In genomic region chr4:155184248-155185070, GRCm38 (mm10) we compare ENCODE assay signal across 13 mouse cellular contexts. TPM values are rescaled to one million over a fixed set of nuclear protein-coding genes. Genes with fewer than 3 reads are reported as not detected.
DNase-seq lines count a peak whose midpoint lies in the region; ATAC-seq and TF ChIP-seq lines count a peak whose summit lies in the region.
"Had no signal": no experiment of that assay in that cellular context is flagged by ENCODE, and none has a peak within 500 bp of the region (broad histone marks: within the 10 kb centered on the region; RNA-seq: fewer than 3 reads in every experiment).

No protein-coding gene starts in this region.

- H3K4me3 ChIP-seq in gastrocnemius, adult 2 months = no peak overlapping the region
- no peak overlapping the region for H3K4me3 ChIP-seq in hindbrain, postnatal 0 days (ENCODE audit: low read length)
- no peak overlapping the region for H3K4me3 ChIP-seq in hindbrain, embryonic 12.5 days
- H3K4me3 ChIP-seq in midbrain, embryonic 13.5 days (replicated peaks) = no peak overlapping the region
- H3K4me3 ChIP-seq in midbrain, embryonic 16.5 days (ENCODE audit: low read depth, low read length) = no peak overlapping the region
- H3K4me3 ChIP-seq in stomach, embryonic 16.5 days (replicated peaks; ENCODE audit: low read length) = no peak overlapping the region
- H3K4me3 ChIP-seq in forebrain, postnatal 0 days (ENCODE audit: low read depth, low read length) = no peak overlapping the region

- no peaks in the 10 kb centered on the region for H3K27me3 ChIP-seq in hindbrain, postnatal 0 days (ENCODE audit: insufficient read depth, low read length)
- H3K27me3 ChIP-seq in hindbrain, embryonic 12.5 days = no peaks in the 10 kb centered on the region
- no peaks in the 10 kb centered on the region for H3K27me3 ChIP-seq in midbrain, embryonic 13.5 days
- no peaks in the 10 kb centered on the region for H3K27me3 ChIP-seq in midbrain, embryonic 16.5 days (ENCODE audit: control insufficient read depth, insufficient read depth, low read depth, low read length)
- H3K27me3 ChIP-seq in stomach, embryonic 16.5 days (ENCODE audit: control insufficient read depth, insufficient read depth, low read length) = no peaks in the 10 kb centered on the region
- H3K27me3 ChIP-seq in forebrain, postnatal 0 days (ENCODE audit: insufficient read depth, low read length) = no peaks in the 10 kb centered on the region

- peaks cover 31% of the 10 kb centered on the region for H3K4me1 ChIP-seq in hindbrain, postnatal 0 days (ENCODE audit: insufficient read depth, low read length)
- H3K4me1 ChIP-seq in hindbrain, embryonic 12.5 days = peaks cover 52% of the 10 kb centered on the region
- H3K4me1 ChIP-seq in midbrain, embryonic 13.5 days (replicated peaks) = peaks cover 56% of the 10 kb centered on the region
- H3K4me1 ChIP-seq in midbrain, embryonic 16.5 days (ENCODE audit: control insufficient read depth, insufficient read depth, low read length) = peaks cover 29% of the 10 kb centered on the region
- H3K4me1 ChIP-seq in stomach, embryonic 16.5 days (ENCODE audit: control insufficient read depth, insufficient read depth, low read length) = peaks cover 63% of the 10 kb centered on the region
- no peaks in the 10 kb centered on the region for H3K4me1 ChIP-seq in forebrain, postnatal 0 days (ENCODE audit: insufficient read depth)

- peak overlapping the region; percentile 24; the same call in 1 of the 2 replicates for H3K27ac ChIP-seq in gastrocnemius, adult 2 months
- no peak overlapping the region for H3K27ac ChIP-seq in hindbrain, postnatal 0 days
- H3K27ac ChIP-seq in hindbrain, embryonic 12.5 days = no peak overlapping the region
- H3K27ac ChIP-seq in midbrain, embryonic 13.5 days = no peak overlapping the region
- H3K27ac ChIP-seq in midbrain, embryonic 16.5 days (ENCODE audit: low read length) = no peak overlapping the region
- H3K27ac ChIP-seq in stomach, embryonic 16.5 days (ENCODE audit: low read length) = peak overlapping the region; percentile 83
- H3K27ac ChIP-seq in forebrain, postnatal 0 days (ENCODE audit: low read depth, low read length) = no peak overlapping the region
- H3K27ac ChIP-seq: macrophage had no signal

- no peak overlapping the region for H3K4me2 ChIP-seq in hindbrain, postnatal 0 days (ENCODE audit: low read depth, low read length)
- no peak overlapping the region for H3K4me2 ChIP-seq in hindbrain, embryonic 12.5 days (replicated peaks)
- no peak overlapping the region for H3K4me2 ChIP-seq in midbrain, embryonic 13.5 days (replicated peaks)
- H3K4me2 ChIP-seq in midbrain, embryonic 16.5 days (ENCODE audit: low read length) = no peak overlapping the region
- peak overlapping the region; percentile 38 for H3K4me2 ChIP-seq in stomach, embryonic 16.5 days (ENCODE audit: low read depth, low read length)
- H3K4me2 ChIP-seq in forebrain, postnatal 0 days (ENCODE audit: low read depth) = no peak overlapping the region

- H3K36me3 ChIP-seq in hindbrain, postnatal 0 days (ENCODE audit: insufficient read depth, low read length) = no peaks in the 10 kb centered on the region
- H3K36me3 ChIP-seq in hindbrain, embryonic 12.5 days = no peaks in the 10 kb centered on the region
- H3K36me3 ChIP-seq in midbrain, embryonic 13.5 days = no peaks in the 10 kb centered on the region
- H3K36me3 ChIP-seq in midbrain, embryonic 16.5 days (ENCODE audit: control insufficient read depth, insufficient read depth, low read length) = no peaks in the 10 kb centered on the region
- H3K36me3 ChIP-seq in stomach, embryonic 16.5 days (ENCODE audit: control insufficient read depth, insufficient read depth, low read length) = no peaks in the 10 kb centered on the region
- H3K36me3 ChIP-seq in forebrain, postnatal 0 days (ENCODE audit: insufficient read depth) = no peaks in the 10 kb centered on the region

- no peak overlapping the region for H3K9ac ChIP-seq in hindbrain, postnatal 0 days (replicated peaks; ENCODE audit: low read length)
- no peak overlapping the region for H3K9ac ChIP-seq in hindbrain, embryonic 12.5 days
- 0 out of 2 replicates have a peak overlapping the region, but pooled peaks have one; percentile 26 for H3K9ac ChIP-seq in midbrain, embryonic 13.5 days (replicated peaks)
- H3K9ac ChIP-seq in midbrain, embryonic 16.5 days (ENCODE audit: low read depth, low read length) = no peak overlapping the region
- H3K9ac ChIP-seq in stomach, embryonic 16.5 days (ENCODE audit: low read length) = peak overlapping the region; percentile 37
- H3K9ac ChIP-seq in forebrain, postnatal 0 days = no peak overlapping the region

- no peak for ATAC-seq in hindbrain, postnatal 0 days
- no peak for ATAC-seq in hindbrain, embryonic 12.5 days (ENCODE audit: low FRiP score)
- no peak for ATAC-seq in midbrain, embryonic 13.5 days
- ATAC-seq in midbrain, embryonic 16.5 days = no peak
- ATAC-seq in stomach, embryonic 16.5 days (ENCODE audit: insufficient read depth, low FRiP score) = peak; percentile 33; the same call in 1 of the 2 replicates
- no peak for ATAC-seq in forebrain, postnatal 0 days

- 62% methylated on average over 18 of the region's 18 CpGs for WGBS in hindbrain, postnatal 0 days
- WGBS in hindbrain, embryonic 12.5 days = 82% methylated on average over 18 of the region's 18 CpGs
- WGBS in midbrain, embryonic 13.5 days = 91% methylated on average over 18 of the region's 18 CpGs
- WGBS in midbrain, embryonic 16.5 days = 81% methylated on average over 18 of the region's 18 CpGs
- WGBS in stomach, embryonic 16.5 days = 50% methylated on average over 18 of the region's 18 CpGs
- 79% methylated on average over 18 of the region's 18 CpGs for WGBS in forebrain, postnatal 0 days

- intact Hi-C loops in gastrocnemius, adult 2 months (cut with DNase I) = loop anchor here (2.0 kb wide), 1 partner anchor 18 kb away; no protein-coding TSS in a partner anchor

- no peak for DNase-seq in gastrocnemius, adult 2 months
- DNase-seq in gastrocnemius, postnatal 25 days = no peak
- peak; percentile 23 for DNase-seq in hindbrain, postnatal 0 days (ENCODE audit: low spot score)
- no peak for DNase-seq in forebrain, postnatal 0 days
- DNase-seq: cerebellum, adult 11-12 months; gastrocnemius, postnatal 14 days; kidney, postnatal 25 days; thymus, adult 2 months had no signal

- no peaks in the 10 kb centered on the region for H3K9me3 ChIP-seq in hindbrain, postnatal 0 days (ENCODE audit: low read length)
- no peaks in the 10 kb centered on the region for H3K9me3 ChIP-seq in hindbrain, embryonic 12.5 days (replicated peaks)
- no peaks in the 10 kb centered on the region for H3K9me3 ChIP-seq in midbrain, embryonic 13.5 days
- no peaks in the 10 kb centered on the region for H3K9me3 ChIP-seq in midbrain, embryonic 16.5 days (replicated peaks; ENCODE audit: control insufficient read depth, low read length, poor library complexity, severe bottlenecking)
- no peaks in the 10 kb centered on the region for H3K9me3 ChIP-seq in stomach, embryonic 16.5 days (replicated peaks; ENCODE audit: control insufficient read depth, low read length)
- no peaks in the 10 kb centered on the region for H3K9me3 ChIP-seq in forebrain, postnatal 0 days (ENCODE audit: low read length)

- TF ChIP-seq CTCF in gastrocnemius, adult 2 months (IDR thresholded peaks at IDR 0.05) = no peak
- TF ChIP-seq CTCF in hindbrain, postnatal 0 days (IDR thresholded peaks at IDR 0.05; ENCODE audit: low read depth) = no peak
- TF ChIP-seq CTCF in forebrain, postnatal 0 days (IDR thresholded peaks at IDR 0.05; ENCODE audit: low read depth) = no peak

RNA-seq across cellular contexts. Expression of gene Ski, which starts 37.9 kb away (rescaled TPM):
- 10 to 100 TPM; 28.5 to 35.6 TPM for total RNA-seq in gastrocnemius, adult 2 months (2021)
- 10 to 100 TPM; 31.3 to 34.7 TPM for total RNA-seq in gastrocnemius, postnatal 25 days (2021)
- total RNA-seq in hindbrain, postnatal 0 days (2014; rRNA removed) = 69.8 and 71.3 TPM in 2 replicates
- polyA plus RNA-seq in hindbrain, postnatal 0 days (2015; fragmentation: Nextera tagmentation; extraction: Ambion mirVana) = 8.8 and 9.5 TPM in 2 replicates
- polyA plus RNA-seq in hindbrain, embryonic 12.5 days (2016; fragmentation: Nextera tagmentation; extraction: Ambion mirVana) = 12.6 and 13.5 TPM in 2 replicates
- polyA plus RNA-seq in midbrain, embryonic 13.5 days (2015; fragmentation: Nextera tagmentation; extraction: Ambion mirVana) = 9.3 and 9.9 TPM in 2 replicates
- 9.6 and 10.1 TPM in 2 replicates for polyA plus RNA-seq in midbrain, embryonic 16.5 days (2015; fragmentation: Nextera tagmentation; extraction: Ambion mirVana)
- polyA plus RNA-seq in stomach, embryonic 16.5 days (2015; fragmentation: Nextera tagmentation; extraction: Ambion mirVana) = 17.7 and 17.9 TPM in 2 replicates
- 66.9 and 68.7 TPM in 2 replicates for total RNA-seq in forebrain, postnatal 0 days (2014; rRNA removed)
- 11.7 and 12.2 TPM in 2 replicates for polyA plus RNA-seq in forebrain, postnatal 0 days (2015; fragmentation: Nextera tagmentation; extraction: Ambion mirVana)

Comparison
In these comparisons a context has a peak if more than half of its experiments do, and no peak if none do; other contexts are left out.
1. H3K9ac ChIP-seq: peak in midbrain, embryonic 13.5 days (single experiment) and stomach, embryonic 16.5 days (single experiment); none in hindbrain, postnatal 0 days (single experiment), hindbrain, embryonic 12.5 days (single experiment), midbrain, embryonic 16.5 days (single experiment) and forebrain, postnatal 0 days (single experiment).
2. H3K27ac ChIP-seq: peak in gastrocnemius, adult 2 months (single experiment) and stomach, embryonic 16.5 days (single experiment); none in hindbrain, postnatal 0 days (single experiment), hindbrain, embryonic 12.5 days (single experiment), midbrain, embryonic 13.5 days (single experiment), midbrain, embryonic 16.5 days (single experiment) and forebrain, postnatal 0 days (single experiment).